Mouse (Mus musculus) CD8-positive naive resting alpha-beta T cell, adult 57 days (primary cell): ENCODE measurements around the gene Fasl. TPM values are rescaled to one million over a fixed set of nuclear protein-coding genes. Genes with fewer than 3 reads are reported as not detected.

Experiments
- total RNA-seq: library from RNA; stranded (reverse); gene quantifications from one replicate; pipeline ENCODE4 v1.2.4, GENCODE M21; 2023

Fasl gene
- total RNA-seq: 3.6 TPM

DNA sequence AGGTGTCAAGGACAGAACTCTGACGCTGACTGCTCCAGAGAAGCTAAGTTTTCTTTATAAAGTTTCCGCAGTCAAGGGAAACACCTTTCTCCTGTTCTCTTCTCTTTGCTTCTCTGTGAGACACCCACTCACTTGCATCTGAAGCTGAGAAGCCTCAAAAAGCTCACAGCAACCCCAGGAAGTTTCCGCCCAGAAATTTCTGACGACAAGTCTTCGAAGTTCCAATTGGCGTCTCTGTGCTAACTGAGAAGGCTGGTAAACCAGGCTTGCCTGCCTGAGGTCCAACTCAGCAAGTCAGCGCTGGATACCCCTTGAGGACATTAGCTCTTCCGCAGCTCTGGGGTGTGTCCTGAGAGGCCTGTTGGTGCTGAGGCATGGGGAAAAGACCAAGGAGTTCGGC, at the start of gene Fasl:
Fasl (minus strand) TSS at position 157 of the 400 bp plus-strand sequence.

Other genes starting within 250 kb of the Fasl start
- 109 TPM for gene Suco, start 88.2 kb upstream of the Fasl start, total RNA-seq
- 10.2 TPM for gene Pigc, start 180.7 kb upstream of the Fasl start, total RNA-seq
- not detected for gene 4930558K02Rik, start 191.1 kb upstream of the Fasl start, total RNA-seq